Mouse (Mus musculus) myocyte (in vitro differentiated cells): Measurements from ENCODE around the gene Nhs.

ENCODE experiments used
- MYOD1 ChIP-seq, 3 experiments: IDR thresholded peaks; one replicate each; pipeline ENCODE4 v1.6.1; 2011; ENCODE audit warnings: control low read depth in 2 of 3, low read depth in 2 of 3, mild to moderate bottlenecking in 2 of 3, moderate library complexity in 1 of 3; ENCODE audit not compliant: insufficient read length in 2 of 3, control insufficient read depth in 1 of 3
- POLR2A ChIP-seq: IDR thresholded peaks from one replicate; pipeline ENCODE4 v1.6.1; 2011; ENCODE audit warnings: low read depth, mild to moderate bottlenecking, control low read depth, moderate library complexity; ENCODE audit not compliant: insufficient read length
- TCF12 ChIP-seq: IDR thresholded peaks from one replicate; pipeline ENCODE4 v1.6.1; 2011; ENCODE audit warnings: mild to moderate bottlenecking, control low read depth; ENCODE audit not compliant: poor library complexity, insufficient read depth, severe bottlenecking

DNA sequence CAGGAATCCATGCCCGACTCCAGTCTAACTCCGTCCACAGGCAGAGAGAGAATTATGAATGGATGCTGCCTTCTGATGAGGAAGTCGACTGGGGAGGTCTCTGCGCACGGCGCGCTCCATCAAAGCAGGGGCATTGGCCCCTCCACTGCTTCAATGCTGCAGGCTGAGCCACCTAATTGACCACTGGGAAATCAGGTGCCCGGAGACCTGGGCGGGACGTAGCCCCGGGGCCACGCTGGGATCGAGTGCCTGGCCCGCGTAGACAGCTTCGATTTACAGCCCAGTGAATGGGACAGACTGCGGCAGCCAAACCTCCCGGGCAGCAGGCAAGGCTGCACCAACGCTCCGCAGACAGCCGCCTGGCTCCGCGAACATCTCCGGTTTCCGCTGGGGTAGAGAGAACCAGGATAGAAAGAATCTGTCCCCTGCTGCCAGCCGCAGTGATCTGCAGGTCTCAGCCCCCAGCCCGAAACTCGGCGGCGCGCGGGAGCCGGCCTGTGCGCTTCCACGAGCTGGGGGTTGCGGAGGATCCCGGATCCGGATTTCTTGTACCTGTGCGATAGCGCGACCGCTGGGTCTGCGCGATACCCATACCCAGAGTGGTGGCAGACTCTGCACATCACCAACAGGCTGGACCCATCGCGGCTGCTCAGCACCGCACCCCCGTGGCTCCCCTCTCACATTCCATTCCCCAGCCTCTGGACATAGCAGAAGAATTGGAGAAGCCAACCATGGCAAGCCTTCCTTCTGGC is 250.7 kb downstream of the Nhs start:
- TF ChIP-seq TCF12, result no peak
- TF ChIP-seq POLR2A, result no peak
- TF ChIP-seq MYOD1 (IDR thresholded peaks at IDR 0.05; ENCODE audit: control insufficient read depth in 1 of 3, insufficient read length in 2 of 3, low read depth in 2 of 3), result no peak
